Mouse (Mus musculus) heart, adult 2 months (tissue): ENCODE data around the gene Nhlrc1. TPM values are rescaled to one million over a fixed set of nuclear protein-coding genes. Genes with fewer than 3 reads are reported as not detected.

Experiments
- DNase-seq, 2 experiments: peaks; one replicate each; pipeline ENCODE4 v3.0.0; 2021
- H3K27ac ChIP-seq: fragments of 200-600 bp; 2 replicates; pipeline ENCODE4 v1.8.1; 2022
- H3K27me3 ChIP-seq: fragments of 200-500 bp; 2 replicates; pipeline ENCODE4 v1.6.1; 2012; ENCODE audit warnings: mild to moderate bottlenecking, low read length, inconsistent platforms, mixed read lengths; ENCODE audit not compliant: control insufficient read depth, insufficient read depth
- H3K36me3 ChIP-seq: fragments of 200-500 bp; 2 replicates; pipeline ENCODE4 v1.6.1; 2012; ENCODE audit warnings: low read length, inconsistent platforms; ENCODE audit not compliant: control insufficient read depth, insufficient read depth
- H3K4me1 ChIP-seq: fragments of 200-500 bp; 2 replicates; pipeline ENCODE4 v1.6.1; 2011; ENCODE audit warnings: low read length; ENCODE audit not compliant: control insufficient read depth, insufficient read depth
- H3K4me3 ChIP-seq: fragments of 200-600 bp; 2 replicates; pipeline ENCODE4 v1.8.1; 2022
- H3K79me2 ChIP-seq: fragments of 200-500 bp; replicated peaks from 2 replicates; pipeline ENCODE4 v1.6.1; 2012; ENCODE audit warnings: mild to moderate bottlenecking, inconsistent platforms, low read length, moderate library complexity, mixed read lengths; ENCODE audit not compliant: control insufficient read depth, insufficient read depth
- H3K9ac ChIP-seq: fragments of 200-500 bp; 2 replicates; pipeline ENCODE4 v1.6.1; 2012; ENCODE audit warnings: low read depth, mild to moderate bottlenecking, control low read depth, inconsistent platforms, low read length, mixed read lengths
- CTCF ChIP-seq: fragments of 200-600 bp; IDR thresholded peaks from 2 replicates; pipeline ENCODE4 v1.8.1; 2022; ENCODE audit warnings: antibody characterized with exemption, mild to moderate bottlenecking, moderate library complexity
- EP300 ChIP-seq: fragments of 200-500 bp; IDR thresholded peaks from 2 replicates; pipeline ENCODE4 v1.6.1; 2011; ENCODE audit warnings: low read depth, low read length, control low read depth; ENCODE audit not compliant: insufficient read depth
- POLR2A ChIP-seq: fragments of 200-500 bp; IDR thresholded peaks from 2 replicates; pipeline ENCODE4 v1.6.1; 2011; ENCODE audit warnings: mild to moderate bottlenecking, low read depth, low read length, control low read depth; ENCODE audit not compliant: insufficient read depth
- WGBS: fragments of 180-500 bp; shearing (Covaris S2); methylation state at CpG from one replicate; pipeline ENCODE4 v1.1.7; 2018; 5-methylcytosine and 5-hydroxymethylcytosine counted together
- intact Hi-C: fragments of 180-260 bp; cut with DNase I; formaldehyde crosslinking; loops from one replicate; pipeline ENCODE4 v1.15.1; 2025
- long read RNA-seq: library from polyadenylated mRNA; stranded (forward); transcript quantifications from one replicate; pipeline ENCODE4 v2.0.0, GENCODE M21; 2021
- polyA plus RNA-seq: library from polyadenylated mRNA; depleted of rRNA; stranded (reverse); fragments of >200 nt; gene quantifications from 2 replicates; pipeline ENCODE4 v1.2.3, GENCODE M21; 2012; rRNA removed
- total RNA-seq, 2 experiments: library from RNA; stranded (reverse); gene quantifications; 2 replicates each; pipeline ENCODE4 v1.2.3; 2021

The Nhlrc1 gene
- 1 to 10 TPM; 6.6 to 6.8 TPM for total RNA-seq
- polyA plus RNA-seq: 6.1 and 8.6 TPM in 2 replicates
- long read RNA-seq, transcript Nhlrc1-201 (1 exons, 2,294 nt): major isoform, 18 of 18 reads
- long read RNA-seq, partial matches to known transcripts: 0 of 18 reads
- long read RNA-seq, other reads (novel, unspliced or antisense): 0 of 18 reads

DNA sequence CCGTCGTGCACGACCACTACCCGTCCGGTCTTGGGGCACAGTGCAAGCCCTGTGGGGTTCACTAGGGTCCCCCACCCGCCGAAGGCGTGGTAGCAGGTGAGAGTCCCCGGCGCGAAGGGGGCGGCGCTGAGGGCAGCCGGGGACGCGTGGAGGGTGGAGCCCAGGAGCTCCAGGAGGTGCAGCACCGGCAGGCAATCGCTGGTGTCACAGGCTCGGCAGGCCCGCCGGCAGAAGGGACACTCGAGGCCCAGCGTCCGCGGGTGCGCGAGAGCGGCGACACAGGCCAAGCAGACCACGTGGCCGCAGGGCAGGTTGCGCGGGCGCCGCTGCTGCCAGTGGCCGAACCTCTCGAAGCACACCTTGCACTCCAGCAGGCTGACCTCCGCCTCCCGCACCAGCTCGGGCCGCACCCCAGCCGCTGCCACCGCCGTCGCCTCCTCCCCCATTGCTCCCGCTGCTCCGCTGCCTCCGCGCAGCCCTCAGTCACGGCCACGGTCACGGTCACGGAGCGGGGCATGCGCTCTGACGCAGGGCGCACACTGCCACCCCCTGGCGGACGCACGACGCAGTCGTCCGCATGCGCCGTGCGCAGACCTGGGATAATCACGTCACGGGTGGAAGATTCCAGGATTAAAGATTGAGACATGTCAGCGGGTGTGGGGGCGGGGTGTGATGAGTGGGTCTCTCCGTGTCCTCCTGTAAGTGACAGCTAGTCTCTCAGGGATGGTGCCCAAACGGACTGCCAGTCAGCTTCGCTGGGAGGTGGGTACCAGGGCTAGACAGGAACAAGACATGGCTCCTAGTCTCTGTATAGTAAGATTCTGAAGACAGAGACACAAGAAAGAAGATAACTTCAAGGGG lies at the start of gene Nhlrc1:
Gene Nhlrc1, minus strand, starts transcription at position 517 of the 861 bp plus-strand sequence.
- WGBS: 3% methylated on average over 72 of the region's 73 CpGs

DNA sequence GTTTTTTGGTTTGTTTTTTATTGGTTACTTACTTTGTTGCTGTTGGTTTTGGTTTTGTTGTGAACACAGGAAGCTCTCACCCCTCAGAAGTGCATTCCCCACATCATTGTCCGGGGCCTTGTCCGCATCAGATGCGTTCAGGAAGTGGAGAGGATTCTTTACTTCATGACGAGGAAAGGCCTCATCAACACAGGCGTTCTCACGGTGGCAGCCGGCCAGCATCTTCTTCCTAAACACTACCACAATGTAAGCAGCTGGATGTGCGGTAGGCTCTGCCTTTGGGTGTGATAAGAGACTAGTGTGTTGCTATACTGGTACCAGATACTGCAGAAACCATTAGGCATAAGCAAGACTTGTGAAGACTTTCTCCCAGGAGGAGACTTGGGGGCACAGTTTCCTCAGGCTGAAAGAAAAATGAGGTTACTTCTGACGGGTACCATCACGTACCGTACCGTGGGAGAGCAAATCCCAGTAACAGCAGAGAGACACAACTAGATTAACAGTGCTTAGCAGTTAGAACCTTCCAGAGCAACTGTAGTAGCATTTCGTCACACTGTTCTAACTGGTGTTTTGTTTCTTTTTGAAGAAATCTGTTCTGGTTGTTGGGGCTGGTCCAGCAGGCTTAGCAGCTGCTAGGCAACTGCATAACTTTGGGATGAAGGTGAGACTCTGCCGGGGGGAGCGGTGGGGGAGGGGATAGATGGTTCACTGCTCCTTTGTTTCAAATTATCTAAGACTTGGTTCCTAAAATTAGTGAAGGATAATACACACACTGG lies 49.5 kb upstream of the Nhlrc1 start:
- DNase-seq: no peak
- 63% methylated on average over 15 of the region's 15 CpGs for WGBS

More for the DNA sequence above, at the start of gene Nhlrc1:
- Histone ChIP-seq H3K79me2 (no peaks in the 10 kb centered on the region), H3K9ac (peak within 1 kb of the TSS; percentile 73), H3K27me3 (no peaks in the 10 kb centered on the region; the same call in 1 of the 2 replicates), H3K4me3 (peak within 1 kb of the TSS; percentile 94), H3K27ac (peak within 1 kb of the TSS; percentile 66), H3K4me1 (no peaks in the 10 kb centered on the region), H3K36me3 (no peaks in the 10 kb centered on the region)
- intact Hi-C loops: loop anchor here (1.0 to 5.0 kb wide), 4 partner anchors 42 to 204 kb away; no protein-coding TSS in a partner anchor
- TF ChIP-seq POLR2A (peak; percentile 48; the same call in 1 of the 2 replicates), CTCF (no peak; the same call in none of the 2 replicates), EP300 (peak; percentile 63; the same call in 1 of the 2 replicates)
- peak; percentile 84 to 88 for DNase-seq

DNA sequence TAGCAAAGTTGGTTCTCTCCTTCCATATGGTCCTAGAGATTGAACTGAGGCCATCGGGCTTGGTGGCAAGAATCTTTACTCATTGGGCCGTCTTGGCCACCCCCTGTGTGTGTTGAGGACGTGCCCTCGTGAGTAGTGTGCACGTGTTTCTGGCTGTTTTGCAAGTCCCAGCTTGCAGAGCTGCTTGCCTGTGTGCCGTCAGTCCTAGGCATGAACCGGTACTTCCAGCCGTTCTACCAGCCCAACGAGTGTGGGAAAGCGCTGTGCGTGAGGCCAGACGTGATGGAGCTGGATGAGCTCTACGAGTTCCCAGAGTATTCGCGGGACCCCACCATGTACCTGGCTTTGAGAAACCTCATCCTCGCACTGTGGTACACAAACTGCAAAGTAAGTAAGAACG lies 48.1 kb upstream of the Nhlrc1 start:
- H3K79me2 ChIP-seq: no peaks in the 10 kb centered on the region
- DNase-seq: no peak
- H3K4me3 ChIP-seq: no peak overlapping the region
- H3K27me3 ChIP-seq: no peaks in the 10 kb centered on the region
- no peak overlapping the region for H3K27ac ChIP-seq
- intact Hi-C loops: no loop called here
- no peaks in the 10 kb centered on the region for H3K4me1 ChIP-seq
- TF ChIP-seq CTCF: no peak
- WGBS: 96% methylated on average over 17 of the region's 17 CpGs
- no peak overlapping the region for H3K9ac ChIP-seq
- no peaks in the 10 kb centered on the region for H3K36me3 ChIP-seq

More for the DNA sequence above, 49.5 kb upstream of the Nhlrc1 start:
- H3K36me3 ChIP-seq: no peaks in the 10 kb centered on the region
- no peaks in the 10 kb centered on the region for H3K4me1 ChIP-seq
- H3K27ac ChIP-seq: no peak overlapping the region
- H3K27me3 ChIP-seq: no peaks in the 10 kb centered on the region
- intact Hi-C loops: no loop called here
- no peak overlapping the region for H3K9ac ChIP-seq
- H3K4me3 ChIP-seq: no peak overlapping the region
- TF ChIP-seq EP300: no peak
- no peaks in the 10 kb centered on the region for H3K79me2 ChIP-seq

DNA sequence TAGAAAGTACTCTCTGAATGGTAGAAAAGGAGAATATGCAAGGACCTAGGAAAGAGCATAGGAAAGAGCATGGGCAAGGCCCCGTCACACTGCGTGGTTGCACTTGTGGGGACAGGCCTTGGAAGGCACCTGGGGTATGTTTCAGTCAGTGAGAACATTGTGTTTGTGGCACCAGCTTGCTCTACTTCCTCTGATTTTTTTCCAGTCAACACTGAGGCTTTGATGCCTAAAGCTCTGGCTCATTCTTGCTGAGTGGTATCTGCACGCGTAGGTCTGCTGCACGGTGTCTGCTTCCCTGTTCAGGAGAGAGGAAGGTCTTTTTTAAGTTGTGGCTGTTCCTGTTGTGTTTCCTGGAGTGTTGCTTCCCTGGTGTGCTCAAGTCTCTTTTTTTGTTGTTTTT lies 42.1 kb upstream of the Nhlrc1 start:
- Histone ChIP-seq H3K9ac (no peak overlapping the region), H3K79me2 (no peaks in the 10 kb centered on the region), H3K4me1 (no peaks in the 10 kb centered on the region), H3K36me3 (no peaks in the 10 kb centered on the region), H3K4me3 (no peak overlapping the region), H3K27me3 (no peaks in the 10 kb centered on the region), H3K27ac (no peak overlapping the region)
- DNase-seq: no peak
- no peak for TF ChIP-seq POLR2A
- intact Hi-C loops: no loop called here
- WGBS: 87% methylated on average over 5 of the region's 5 CpGs

DNA sequence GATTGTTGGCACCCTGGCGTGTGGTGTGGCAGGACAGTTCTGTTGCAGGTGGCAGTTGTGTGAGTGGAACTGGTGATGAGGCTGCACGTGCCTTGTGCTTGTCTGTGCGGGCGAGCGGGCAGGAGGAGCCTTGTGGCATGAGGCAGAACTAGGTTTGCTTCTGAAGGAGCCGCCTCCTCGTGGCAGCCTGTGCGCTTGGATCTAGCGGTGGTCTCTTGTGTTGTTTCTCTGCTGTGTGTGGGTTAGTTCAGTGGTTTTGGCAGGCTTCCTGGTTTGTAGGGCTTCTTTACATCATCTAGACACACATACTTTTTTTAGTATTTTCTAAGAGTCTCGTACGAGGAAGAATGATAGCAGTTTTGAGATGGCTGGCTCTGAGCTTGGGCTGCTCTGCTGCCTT lies 41.5 kb upstream of the Nhlrc1 start:
- 83% methylated on average over 11 of the region's 11 CpGs for WGBS
- no peaks in the 10 kb centered on the region for H3K36me3 ChIP-seq
- H3K27ac ChIP-seq: no peak overlapping the region
- H3K79me2 ChIP-seq: no peaks in the 10 kb centered on the region
- no peaks in the 10 kb centered on the region for H3K27me3 ChIP-seq
- intact Hi-C loops: no loop called here
- DNase-seq: no peak
- no peaks in the 10 kb centered on the region for H3K4me1 ChIP-seq
- no peak overlapping the region for H3K9ac ChIP-seq
- no peak overlapping the region for H3K4me3 ChIP-seq
- no peak for TF ChIP-seq CTCF
- no peak for TF ChIP-seq EP300
- no peak for TF ChIP-seq POLR2A

DNA sequence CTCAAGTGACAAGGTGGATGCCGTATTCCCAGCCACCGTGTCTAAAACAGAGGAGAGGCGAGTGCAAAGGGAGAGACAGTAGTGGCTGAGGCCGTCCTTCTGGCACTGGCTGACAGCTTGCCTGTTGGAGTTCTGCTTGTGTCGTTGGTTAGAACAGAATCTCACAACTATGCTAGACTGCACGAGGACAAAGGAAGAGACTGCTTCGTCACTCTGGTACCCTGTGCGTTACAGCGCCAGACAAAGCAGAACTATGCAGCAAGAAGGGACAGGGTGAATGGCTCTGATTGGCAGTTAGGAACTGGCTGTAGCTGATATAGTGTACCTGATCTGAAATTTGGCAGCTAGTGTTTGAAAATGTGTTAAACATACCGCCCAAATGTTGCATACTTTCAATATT lies 39.3 kb upstream of the Nhlrc1 start:
- no peak for DNase-seq
- Histone ChIP-seq H3K9ac (no peak overlapping the region), H3K27ac (no peak overlapping the region), H3K4me1 (no peaks in the 10 kb centered on the region), H3K36me3 (no peaks in the 10 kb centered on the region), H3K4me3 (no peak overlapping the region), H3K27me3 (no peaks in the 10 kb centered on the region), H3K79me2 (no peaks in the 10 kb centered on the region)
- intact Hi-C loops: no loop called here
- TF ChIP-seq CTCF (no peak), EP300 (no peak), POLR2A (no peak)
- WGBS: 86% methylated on average over 10 of the region's 10 CpGs
